Mouse (Mus musculus): ENCODE results near the gene Fgb. TPM values are rescaled to one million over a fixed set of nuclear protein-coding genes. Genes with fewer than 3 reads are reported as not detected.

Gene Fgb
- polyA plus RNA-seq, 1 experiment, result 8.1 TPM

DNA sequence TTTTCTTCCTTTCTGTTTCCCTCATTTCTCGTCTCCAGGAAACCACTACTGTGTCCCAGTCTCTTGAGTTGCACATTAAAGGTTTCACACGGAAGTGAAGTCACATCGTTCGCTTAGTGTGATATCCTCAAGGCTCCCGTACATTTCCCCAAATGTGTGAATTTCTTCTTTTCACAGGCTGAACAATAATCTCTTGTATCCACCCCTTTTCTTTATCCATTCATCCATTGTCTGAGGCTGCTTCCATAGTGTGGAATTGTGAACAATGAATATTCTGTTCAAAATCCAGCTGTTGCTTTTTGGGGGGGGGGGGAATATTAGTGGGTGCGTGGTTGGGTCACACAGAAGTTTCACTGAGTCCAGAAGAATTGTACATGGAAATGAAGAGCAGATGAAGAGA lies 24.6 kb downstream of the Fgb start:
- WGBS, result 78% methylated on average over 6 of the region's 6 CpGs
- H3K27ac ChIP-seq (ENCODE audit: control insufficient read depth, insufficient read depth, low read depth, low read length, poor library complexity), result no peak overlapping the region

GRCm38 (mm10) chr3:83021176-83021575 lies 28.5 kb downstream of the Fgb start:
- Histone ChIP-seq H3K27ac (ENCODE audit: control insufficient read depth, insufficient read depth, low read depth, low read length, poor library complexity) (no peak overlapping the region), H3K4me3 (replicated peaks; ENCODE audit: control insufficient read depth, low read depth, low read length) (no peak overlapping the region), H3K4me1 (ENCODE audit: control insufficient read depth, insufficient read depth, low read length) (no peaks in the 10 kb centered on the region)
- TF ChIP-seq CTCF (IDR thresholded peaks at IDR 0.05; ENCODE audit: control insufficient read depth, insufficient read depth, low read length), result no peak
- no peak for TF ChIP-seq POLR2A (IDR thresholded peaks at IDR 0.05; ENCODE audit: borderline replicate concordance, control insufficient read depth, low read depth, low read length)
- 86% methylated on average over 5 of the region's 5 CpGs for WGBS

More for the DNA sequence above, 24.6 kb downstream of the Fgb start:
- Histone ChIP-seq H3K4me3 (replicated peaks; ENCODE audit: control insufficient read depth, low read depth, low read length) (no peak overlapping the region), H3K4me1 (ENCODE audit: control insufficient read depth, insufficient read depth, low read length) (no peaks in the 10 kb centered on the region)
- TF ChIP-seq POLR2A (IDR thresholded peaks at IDR 0.05; ENCODE audit: borderline replicate concordance, control insufficient read depth, low read depth, low read length) (no peak), CTCF (IDR thresholded peaks at IDR 0.05; ENCODE audit: control insufficient read depth, insufficient read depth, low read length) (no peak)

DNA sequence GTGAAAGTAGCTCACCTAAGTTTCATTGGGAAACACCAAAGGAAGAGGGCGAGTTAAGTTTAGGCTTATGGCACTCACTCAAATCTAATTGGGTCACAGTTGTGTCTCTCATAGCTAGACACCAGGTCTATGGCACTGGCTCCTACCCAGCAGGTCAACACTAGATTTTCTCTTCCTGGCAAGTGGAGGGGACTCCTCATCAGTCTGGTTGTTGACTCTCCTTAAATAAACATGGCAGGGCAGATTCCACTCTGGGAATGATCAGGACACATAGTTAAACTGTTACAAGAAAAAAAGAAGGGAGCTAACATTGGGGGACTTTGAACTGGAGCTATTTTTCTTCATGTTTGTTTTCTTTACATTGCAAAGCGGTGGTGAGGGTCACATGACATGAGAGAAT lies 29.3 kb downstream of the Fgb start:
- Histone ChIP-seq H3K4me1 (ENCODE audit: control insufficient read depth, insufficient read depth, low read length) (no peaks in the 10 kb centered on the region), H3K4me3 (replicated peaks; ENCODE audit: control insufficient read depth, low read depth, low read length) (no peak overlapping the region), H3K27ac (ENCODE audit: control insufficient read depth, insufficient read depth, low read depth, low read length, poor library complexity) (no peak overlapping the region)
- 82% methylated on average over 2 of the region's 2 CpGs for WGBS
- TF ChIP-seq POLR2A (IDR thresholded peaks at IDR 0.05; ENCODE audit: borderline replicate concordance, control insufficient read depth, low read depth, low read length) (no peak), CTCF (IDR thresholded peaks at IDR 0.05; ENCODE audit: control insufficient read depth, insufficient read depth, low read length) (no peak)

DNA sequence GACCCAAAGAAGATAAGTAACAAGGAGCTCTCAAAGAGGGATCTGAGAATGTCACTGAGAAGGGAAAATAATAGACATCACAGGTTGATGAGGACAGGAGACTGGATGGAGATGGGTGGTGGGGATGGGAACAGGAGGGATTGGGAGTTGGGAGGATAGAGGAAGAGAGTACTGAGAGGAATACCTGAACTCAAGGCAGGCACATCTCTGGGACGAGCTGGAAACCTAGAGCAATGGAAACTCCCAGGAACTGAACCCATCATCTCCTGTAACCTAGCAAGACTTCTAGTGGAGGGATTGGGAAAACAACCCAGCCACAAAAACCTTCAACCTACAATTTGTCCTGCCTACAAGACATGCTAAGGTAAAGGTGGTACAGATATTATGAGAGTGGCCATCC lies 33.4 kb downstream of the Fgb start:
- Histone ChIP-seq H3K27ac (ENCODE audit: control insufficient read depth, insufficient read depth, low read depth, low read length, poor library complexity) (no peak overlapping the region), H3K4me1 (ENCODE audit: control insufficient read depth, insufficient read depth, low read length) (no peaks in the 10 kb centered on the region), H3K4me3 (replicated peaks; ENCODE audit: control insufficient read depth, low read depth, low read length) (no peak overlapping the region)
- WGBS, result 54% methylated on average over 1 of the region's 1 CpGs
- no peak for TF ChIP-seq POLR2A (IDR thresholded peaks at IDR 0.05; ENCODE audit: borderline replicate concordance, control insufficient read depth, low read depth, low read length)
- TF ChIP-seq CTCF (IDR thresholded peaks at IDR 0.05; ENCODE audit: control insufficient read depth, insufficient read depth, low read length), result no peak

GRCm38 (mm10) chr3:83013951-83014350 lies 35.7 kb downstream of the Fgb start:
- Histone ChIP-seq H3K27ac (ENCODE audit: control insufficient read depth, insufficient read depth, low read depth, low read length, poor library complexity) (no peak overlapping the region), H3K4me3 (replicated peaks; ENCODE audit: control insufficient read depth, low read depth, low read length) (no peak overlapping the region), H3K4me1 (ENCODE audit: control insufficient read depth, insufficient read depth, low read length) (no peaks in the 10 kb centered on the region)
- TF ChIP-seq CTCF (IDR thresholded peaks at IDR 0.05; ENCODE audit: control insufficient read depth, insufficient read depth, low read length) (no peak), POLR2A (IDR thresholded peaks at IDR 0.05; ENCODE audit: borderline replicate concordance, control insufficient read depth, low read depth, low read length) (no peak)
- 72% methylated on average over 10 of the region's 10 CpGs for WGBS

DNA sequence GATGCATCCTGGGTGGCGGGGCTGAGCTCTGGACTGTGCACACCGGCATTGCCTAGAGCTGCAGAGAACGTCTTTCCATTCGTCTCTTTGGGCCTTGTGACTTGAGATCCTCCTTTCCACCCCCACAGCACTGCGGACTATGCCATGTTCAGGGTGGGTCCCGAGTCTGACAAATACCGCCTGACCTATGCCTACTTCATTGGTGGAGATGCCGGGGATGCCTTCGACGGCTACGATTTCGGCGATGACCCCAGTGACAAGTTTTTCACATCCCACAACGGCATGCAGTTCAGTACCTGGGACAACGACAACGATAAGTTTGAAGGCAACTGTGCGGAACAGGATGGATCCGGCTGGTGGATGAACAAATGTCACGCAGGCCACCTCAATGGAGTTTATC lies 37.0 kb downstream of the Fgb start:
- Histone ChIP-seq H3K27ac (ENCODE audit: control insufficient read depth, insufficient read depth, low read depth, low read length, poor library complexity) (no peak overlapping the region), H3K4me3 (replicated peaks; ENCODE audit: control insufficient read depth, low read depth, low read length) (no peak overlapping the region), H3K4me1 (ENCODE audit: control insufficient read depth, insufficient read depth, low read length) (no peaks in the 10 kb centered on the region)
- WGBS, result 86% methylated on average over 19 of the region's 19 CpGs
- TF ChIP-seq CTCF (IDR thresholded peaks at IDR 0.05; ENCODE audit: control insufficient read depth, insufficient read depth, low read length), result no peak
- no peak for TF ChIP-seq POLR2A (IDR thresholded peaks at IDR 0.05; ENCODE audit: borderline replicate concordance, control insufficient read depth, low read depth, low read length)

GRCm38 (mm10) chr3:83011565-83011964 lies 38.1 kb downstream of the Fgb start:
- Histone ChIP-seq H3K4me3 (replicated peaks; ENCODE audit: control insufficient read depth, low read depth, low read length) (no peak overlapping the region), H3K4me1 (ENCODE audit: control insufficient read depth, insufficient read depth, low read length) (no peaks in the 10 kb centered on the region), H3K27ac (ENCODE audit: control insufficient read depth, insufficient read depth, low read depth, low read length, poor library complexity) (no peak overlapping the region)
- TF ChIP-seq CTCF (IDR thresholded peaks at IDR 0.05; ENCODE audit: control insufficient read depth, insufficient read depth, low read length) (no peak), POLR2A (IDR thresholded peaks at IDR 0.05; ENCODE audit: borderline replicate concordance, control insufficient read depth, low read depth, low read length) (no peak)
- WGBS, result 75% methylated on average over 4 of the region's 4 CpGs

GRCm38 (mm10) chr3:83011136-83011535 lies 38.5 kb downstream of the Fgb start:
- 87% methylated on average over 4 of the region's 4 CpGs for WGBS
- H3K4me1 ChIP-seq (ENCODE audit: control insufficient read depth, insufficient read depth, low read length), result no peaks in the 10 kb centered on the region
- TF ChIP-seq POLR2A (IDR thresholded peaks at IDR 0.05; ENCODE audit: borderline replicate concordance, control insufficient read depth, low read depth, low read length), result no peak
- TF ChIP-seq CTCF (IDR thresholded peaks at IDR 0.05; ENCODE audit: control insufficient read depth, insufficient read depth, low read length), result no peak
- H3K4me3 ChIP-seq (replicated peaks; ENCODE audit: control insufficient read depth, low read depth, low read length), result no peak overlapping the region
- H3K27ac ChIP-seq (ENCODE audit: control insufficient read depth, insufficient read depth, low read depth, low read length, poor library complexity), result no peak overlapping the region

- H3K4me3 ChIP-seq (replicated peaks; ENCODE audit: control insufficient read depth, low read depth, low read length), result no peak overlapping the region
- TF ChIP-seq CTCF (IDR thresholded peaks at IDR 0.05; ENCODE audit: control insufficient read depth, insufficient read depth, low read length), result no peak
- TF ChIP-seq POLR2A (IDR thresholded peaks at IDR 0.05; ENCODE audit: borderline replicate concordance, control insufficient read depth, low read depth, low read length), result no peak
- whole genome bisulfite sequencing, result 74% methylated on average over 11 of the region's 11 CpGs
- no peaks in the 10 kb centered on the region for H3K4me1 ChIP-seq (ENCODE audit: control insufficient read depth, insufficient read depth, low read length)
- no peak overlapping the region for H3K27ac ChIP-seq (ENCODE audit: control insufficient read depth, insufficient read depth, low read depth, low read length, poor library complexity)
Observed at GRCm38 (mm10) chr3:83010291-83010690, 39.4 kb downstream of the Fgb start.

Measured in bone marrow, adult 2 months (tissue).